Mouse (Mus musculus) ES-E14 (cell line): ENCODE results near the gene Smim24. TPM values are rescaled to one million over a fixed set of nuclear protein-coding genes. Genes with fewer than 3 reads are reported as not detected.
A peak's percentile ranks its signal among the peaks of the same experiment; 100 is the strongest.

Source experiments
- DNase-seq: peaks from one replicate; pipeline ENCODE4 v3.0.0-alpha.2; 2013; ENCODE audit warnings: low read depth, low spot score
- H3K27ac ChIP-seq: 2 replicates; pipeline ENCODE4 v1.5.1; 2012; ENCODE audit warnings: low read depth, mild to moderate bottlenecking, low read length, moderate library complexity, mixed read lengths; ENCODE audit not compliant: poor library complexity, insufficient read depth, severe bottlenecking
- H3K36me3 ChIP-seq: 2 replicates; pipeline ENCODE4 v1.6.1; 2012; ENCODE audit warnings: mild to moderate bottlenecking, low read length, moderate library complexity, mixed read lengths; ENCODE audit not compliant: control insufficient read depth, poor library complexity, insufficient read depth, severe bottlenecking
- H3K4me1 ChIP-seq, 2 experiments: fragments of 150-350 bp in 1 of 2; sonication (generic) in 1 of 2; 2 replicates each; pipeline ENCODE4 v1.6.1; 2012; ENCODE audit warnings: low read length in 2 of 2, mild to moderate bottlenecking in 1 of 2, mixed read lengths in 1 of 2; ENCODE audit not compliant: control insufficient read depth in 2 of 2, insufficient read depth in 2 of 2, poor library complexity in 1 of 2
- H3K4me3 ChIP-seq, 2 experiments: fragments of 150-350 bp in 1 of 2; sonication (generic) in 1 of 2; 2 replicates each; pipeline ENCODE4 v1.5.1; 2012; ENCODE audit warnings: low read length in 2 of 2, low read depth in 1 of 2, mild to moderate bottlenecking in 1 of 2, mixed read lengths in 1 of 2; ENCODE audit not compliant: insufficient read depth in 1 of 2, poor library complexity in 1 of 2, severe bottlenecking in 1 of 2
- H3K9ac ChIP-seq: 2 replicates; pipeline ENCODE4 v1.6.1; 2012; ENCODE audit warnings: low read depth, mild to moderate bottlenecking, low read length, mixed read lengths; ENCODE audit not compliant: poor library complexity, insufficient read depth, severe bottlenecking
- H3K9me3 ChIP-seq: fragments of 150-350 bp; sonication (generic); 2 replicates; pipeline ENCODE4 v1.6.1; 2012; ENCODE audit warnings: low read depth, mild to moderate bottlenecking, low read length; ENCODE audit not compliant: control insufficient read depth, insufficient read depth
- CHD2 ChIP-seq: IDR thresholded peaks from 2 replicates; pipeline ENCODE4 v1.6.1; 2014; ENCODE audit warnings: mild to moderate bottlenecking, low read depth, low read length, inconsistent platforms
- HCFC1 ChIP-seq: IDR thresholded peaks from 2 replicates; pipeline ENCODE4 v1.6.1; 2012; ENCODE audit warnings: low read length, inconsistent platforms, borderline replicate concordance; ENCODE audit not compliant: insufficient read depth
- MAFK ChIP-seq: IDR thresholded peaks from 2 replicates; pipeline ENCODE4 v1.6.1; 2014; ENCODE audit warnings: mild to moderate bottlenecking, low read depth, low read length, inconsistent platforms; ENCODE audit not compliant: insufficient read depth
- ZC3H11A ChIP-seq: IDR thresholded peaks from 2 replicates; pipeline ENCODE4 v1.6.1; 2012; ENCODE audit warnings: low read depth, mild to moderate bottlenecking, inconsistent platforms, low read length, borderline replicate concordance
- ZNF384 ChIP-seq: IDR thresholded peaks from 2 replicates; pipeline ENCODE4 v1.6.1; 2012; ENCODE audit warnings: low read depth, low read length, inconsistent platforms
- in situ Hi-C, 2 experiments: fragments of 600-800 bp; cut with MboI; formaldehyde crosslinking; loops; one replicate each; pipeline ENCODE4 v1.15.1; 2025; ENCODE audit warnings: low sequenced_read_pairs in 2 of 2, inconsistent platforms in 1 of 2; ENCODE audit not compliant: unreplicated experiment in 2 of 2
- total RNA-seq: library from RNA; depleted of rRNA; stranded (reverse); fragments of 300-350 nt; gene quantifications from 2 replicates; pipeline ENCODE4 v1.2.3, GENCODE M21; 2012

Smim24 gene
- total RNA-seq, 1 experiment: 1.7 TPM

- no peak for TF ChIP-seq MAFK
- no peak for TF ChIP-seq ZC3H11A
- TF ChIP-seq ZNF384: no peak
- no peak for TF ChIP-seq CHD2
- no peak for TF ChIP-seq HCFC1
- Histone ChIP-seq H3K4me3 (no peak overlapping the region), H3K27ac (no peak overlapping the region)
These were observed 22.9 kb downstream of the Smim24 start for GRCm38 (mm10) chr10:81415549-81416310.

GRCm38 (mm10) chr10:81416581-81417226, 23.9 kb downstream of the Smim24 start:
- in situ Hi-C loops: no loop called here
- peak; percentile 81 for DNase-seq
- Histone ChIP-seq H3K9me3 (no peaks in the 10 kb centered on the region), H3K4me3 (peak overlapping the region; percentile 52 to 59; a peak in 3 of 4 replicates), H3K9ac (peak overlapping the region; percentile 56), H3K27ac (no peak overlapping the region; the same call in 1 of the 2 replicates), H3K4me1 (peaks cover 8 to 69% of the 10 kb centered on the region in 2 experiments), H3K36me3 (peaks cover 3% of the 10 kb centered on the region; the same call in 1 of the 2 replicates)
- TF ChIP-seq MAFK (no peak), HCFC1 (no peak), ZNF384 (no peak), ZC3H11A (no peak), CHD2 (no peak)

More at GRCm38 (mm10) chr10:81415549-81416310, 22.9 kb downstream of the Smim24 start:
- no peaks in the 10 kb centered on the region for H3K9me3 ChIP-seq
- peaks cover 8 to 78% of the 10 kb centered on the region in 2 experiments for H3K4me1 ChIP-seq
- in situ Hi-C loops: no loop called here
- H3K9ac ChIP-seq: 0 out of 2 replicates have a peak overlapping the region, but pooled peaks have one; percentile 4
- peaks cover 5% of the 10 kb centered on the region; the same call in 1 of the 2 replicates for H3K36me3 ChIP-seq
- DNase-seq: no peak

- H3K36me3 ChIP-seq: no peaks in the 10 kb centered on the region
- H3K27ac ChIP-seq: no peak overlapping the region
- no peak for TF ChIP-seq CHD2
- no peak for TF ChIP-seq ZNF384
- no peak for TF ChIP-seq ZC3H11A
- TF ChIP-seq MAFK: no peak
- TF ChIP-seq HCFC1: no peak
- in situ Hi-C loops: no loop called here
- H3K4me1 ChIP-seq: peaks cover 8 to 61% of the 10 kb centered on the region in 2 experiments
- H3K9ac ChIP-seq: peak overlapping the region; percentile 56; the same call in 1 of the 2 replicates
- no peak for DNase-seq
- H3K4me3 ChIP-seq: peak overlapping the region in 1 of 2 experiments; percentile 59; a peak in 3 of 4 replicates
- no peaks in the 10 kb centered on the region for H3K9me3 ChIP-seq
These were observed 24.7 kb downstream of the Smim24 start for GRCm38 (mm10) chr10:81417227-81418215.

- Histone ChIP-seq H3K4me3 (peak overlapping the region; percentile 9 to 37; a peak in 2 of 4 replicates), H3K9me3 (no peaks in the 10 kb centered on the region), H3K4me1 (peaks cover 8 to 53% of the 10 kb centered on the region in 2 experiments), H3K27ac (0 out of 2 replicates have a peak overlapping the region, but pooled peaks have one; percentile 27), H3K36me3 (no peaks in the 10 kb centered on the region), H3K9ac (no peak overlapping the region; the same call in 1 of the 2 replicates)
- DNase-seq: no peak
- peak; percentile 99 for TF ChIP-seq MAFK
- TF ChIP-seq CHD2: no peak
- in situ Hi-C loops: no loop called here
These were observed 25.6 kb downstream of the Smim24 start for GRCm38 (mm10) chr10:81418216-81419070.
